Mouse (Mus musculus): ENCODE measurements around the gene Myo6. TPM values are rescaled to one million over a fixed set of nuclear protein-coding genes. Genes with fewer than 3 reads are reported as not detected.

Myo6 gene
- total RNA-seq, 2 experiments from 2014 or later = 71.7 to 84.2 TPM

- no peak for DNase-seq (ENCODE audit: extremely low spot score in 1 of 2, low spot score in 1 of 2)
These were observed 186.5 kb downstream of the Myo6 start for GRCm38 (mm10) chr9:80351295-80351677.

DNA sequence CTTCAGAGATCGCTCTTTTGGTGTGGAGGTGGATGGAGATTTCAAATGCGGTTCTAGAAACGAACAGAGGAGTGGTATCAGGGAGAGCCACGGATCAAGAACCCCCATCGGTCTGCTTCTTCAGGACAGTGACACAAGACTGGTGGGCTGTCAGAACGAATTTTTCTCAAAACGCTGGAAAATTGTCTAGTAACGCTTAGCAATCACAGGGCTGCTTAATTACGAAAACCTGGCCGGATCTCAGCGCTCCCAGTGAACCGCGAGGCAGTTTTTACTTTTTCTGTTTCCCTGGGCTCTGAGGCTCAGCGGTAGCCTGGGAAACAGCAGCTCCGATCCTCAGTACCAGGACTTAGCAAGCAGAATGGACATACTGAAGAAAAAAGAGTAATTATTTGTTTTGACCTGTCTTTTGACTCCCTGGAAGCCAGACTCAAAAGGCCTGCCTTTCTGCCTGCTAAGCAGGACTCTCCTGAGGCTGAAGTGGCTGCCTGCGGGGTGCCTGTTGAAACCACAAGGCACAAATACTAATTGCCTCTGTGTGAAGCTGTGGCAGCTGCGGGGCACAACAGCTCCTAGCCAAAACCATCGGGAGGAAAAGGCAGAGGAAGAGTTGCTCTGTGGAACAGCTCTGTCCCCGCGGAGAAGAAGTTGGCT is 187.0 kb downstream of the Myo6 start:
- no peak for DNase-seq (ENCODE audit: extremely low spot score in 1 of 2, low spot score in 1 of 2)

DNA sequence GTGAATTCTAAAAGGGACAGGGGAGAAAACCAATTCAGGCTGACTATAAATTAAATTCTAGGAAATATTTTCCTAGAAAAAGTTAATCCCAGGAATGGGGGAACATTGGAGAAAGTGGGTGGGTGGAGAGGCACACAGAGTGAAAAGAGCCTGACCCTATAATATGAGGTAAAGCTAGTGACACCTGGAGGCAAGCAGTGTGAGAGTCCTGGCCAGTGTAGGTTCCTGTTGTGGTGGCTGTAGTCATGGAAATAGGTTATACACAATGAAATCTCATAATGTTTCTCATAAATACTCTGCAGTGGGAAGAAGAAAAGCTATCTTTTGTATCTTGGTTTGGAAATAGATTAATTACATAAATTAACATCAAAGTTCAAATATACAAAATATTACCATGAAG is 195.2 kb downstream of the Myo6 start:
- no peak for DNase-seq (ENCODE audit: extremely low spot score in 1 of 2, low spot score in 1 of 2)

Other genes starting within 250 kb of the Myo6 start
- gene Filip1, start 152.2 kb upstream of the Myo6 start, total RNA-seq (2021) = 10 to 100 TPM in 1 of 2 experiments, 1 to 10 TPM in 1; 8.4 to 14.4 TPM
- gene Senp6, start 98.1 kb upstream of the Myo6 start, total RNA-seq (2021) = 100 to 1,000 TPM in 1 of 2 experiments, 10 to 100 TPM in 1; 99.9 to 112 TPM